Mouse (Mus musculus) heart, embryonic 11.5 days (tissue): ENCODE measurements around the gene Olfr616. TPM values are rescaled to one million over a fixed set of nuclear protein-coding genes. Genes with fewer than 3 reads are reported as not detected.
"Not testable (repeated sequence)": the region's sequence is repeated elsewhere in the genome, so short reads cannot be mapped to it uniquely, and the experiment has no call there.

Source experiments
- ATAC-seq: fragments of 200-750 bp; cut with Nextera tagmentation; replicated peaks from 2 replicates; pipeline ENCODE4 v1.8.0; 2017; ENCODE audit warnings: moderate library complexity; ENCODE audit not compliant: insufficient number of reproducible peaks, low FRiP score, low TSS enrichment
- H3K27ac ChIP-seq: fragments of 300-500 bp; sonication (generic); 2 replicates; pipeline ENCODE4 v1.5.1; 2014; ENCODE audit warnings: mild to moderate bottlenecking, low read depth, low read length
- H3K27me3 ChIP-seq: fragments of 300-500 bp; sonication (generic); 2 replicates; pipeline ENCODE4 v1.6.1; 2014; ENCODE audit warnings: mild to moderate bottlenecking, low read length, mixed read lengths; ENCODE audit not compliant: control insufficient read depth, insufficient read depth
- H3K36me3 ChIP-seq: fragments of 300-500 bp; sonication (generic); 2 replicates; pipeline ENCODE4 v1.6.1; 2014; ENCODE audit warnings: mild to moderate bottlenecking, low read length, moderate library complexity, mixed read lengths; ENCODE audit not compliant: control insufficient read depth, insufficient read depth
- H3K4me1 ChIP-seq: fragments of 300-500 bp; sonication (generic); 2 replicates; pipeline ENCODE4 v1.6.1; 2014; ENCODE audit warnings: low read length; ENCODE audit not compliant: control insufficient read depth, insufficient read depth
- H3K4me2 ChIP-seq: fragments of 300-500 bp; sonication (generic); 2 replicates; pipeline ENCODE4 v1.6.1; 2014; ENCODE audit warnings: mild to moderate bottlenecking, moderate library complexity
- H3K4me3 ChIP-seq: fragments of 300-500 bp; sonication (generic); 2 replicates; pipeline ENCODE4 v1.5.1; 2014; ENCODE audit warnings: low read depth, low read length
- H3K9ac ChIP-seq: fragments of 300-500 bp; sonication (generic); 2 replicates; pipeline ENCODE4 v1.6.1; 2014; ENCODE audit warnings: mild to moderate bottlenecking, low read depth, low read length, moderate library complexity
- H3K9me3 ChIP-seq: fragments of 300-500 bp; sonication (generic); replicated peaks from 2 replicates; pipeline ENCODE4 v1.6.1; 2016; ENCODE audit warnings: low read length; ENCODE audit not compliant: control insufficient read depth
- WGBS: fragments of 180-500 bp; shearing (Covaris S2); extraction: QIAGEN DNeasy Blood & Tissue Kit; methylation state at CpG from one replicate; pipeline ENCODE4 v1.1.7; 2014; ENCODE audit not compliant: insufficient replicate concordance; 5-methylcytosine and 5-hydroxymethylcytosine counted together
- polyA plus RNA-seq: library from polyadenylated mRNA; unstranded; fragments of >200 nt; fragmentation: Nextera tagmentation; extraction: Ambion mirVana; gene quantifications from 2 replicates; pipeline ENCODE4 v1.2.1, GENCODE M21; 2014

Gene Olfr616
- not detected in 2 replicates for polyA plus RNA-seq

GRCm38 (mm10) chr7:103569043-103569442 lies at the start of gene Olfr616:
Gene Olfr616, minus strand, starts transcription at chr7:103569143.
- WGBS, result 73% methylated on average over 3 of the region's 3 CpGs
- Histone ChIP-seq H3K4me3 (no peak within 1 kb of the TSS), H3K36me3 (no peaks in the 10 kb centered on the region), H3K4me2 (no peak within 1 kb of the TSS), H3K27ac (no peak within 1 kb of the TSS), H3K9ac (no peak within 1 kb of the TSS), H3K27me3 (no peaks in the 10 kb centered on the region), H3K9me3 (no peaks in the 10 kb centered on the region), H3K4me1 (0 out of 2 replicates have a peak, but pooled peaks cover 2% of the 10 kb centered on the region)
- ATAC-seq, result no peak

GRCm38 (mm10) chr7:103612434-103612833 lies 43.5 kb upstream of the Olfr616 start, which contains the start of gene Olfr620:
Gene Olfr620, minus strand, starts transcription at chr7:103612534.
- no peak within 1 kb of the TSS for H3K9ac ChIP-seq
- WGBS, result 66% methylated on average over 2 of the region's 2 CpGs
- no peaks in the 10 kb centered on the region for H3K36me3 ChIP-seq
- no peaks in the 10 kb centered on the region for H3K4me1 ChIP-seq
- no peak for ATAC-seq
- H3K27ac ChIP-seq, result no peak within 1 kb of the TSS
- no peaks in the 10 kb centered on the region for H3K9me3 ChIP-seq
- no peak within 1 kb of the TSS for H3K4me2 ChIP-seq
- H3K27me3 ChIP-seq, result no peaks in the 10 kb centered on the region
- H3K4me3 ChIP-seq, result no peak within 1 kb of the TSS

GRCm38 (mm10) chr7:103607425-103607824 lies 38.5 kb upstream of the Olfr616 start:
- no peak overlapping the region for H3K9ac ChIP-seq
- no peak for ATAC-seq
- no peaks in the 10 kb centered on the region for H3K9me3 ChIP-seq
- no peaks in the 10 kb centered on the region for H3K4me1 ChIP-seq
- H3K27ac ChIP-seq, result no peak overlapping the region
- no peak overlapping the region for H3K4me2 ChIP-seq
- H3K27me3 ChIP-seq, result no peaks in the 10 kb centered on the region
- H3K4me3 ChIP-seq, result no peak overlapping the region
- WGBS, result 69% methylated on average over 2 of the region's 2 CpGs
- H3K36me3 ChIP-seq, result no peaks in the 10 kb centered on the region

- Histone ChIP-seq H3K4me3 (no peak within 1 kb of the TSS), H3K36me3 (no peaks in the 10 kb centered on the region), H3K4me1 (no peaks in the 10 kb centered on the region), H3K9me3 (no peaks in the 10 kb centered on the region), H3K4me2 (no peak within 1 kb of the TSS), H3K27ac (no peak within 1 kb of the TSS), H3K9ac (no peak within 1 kb of the TSS), H3K27me3 (no peaks in the 10 kb centered on the region)
- ATAC-seq, result no peak
Observed at GRCm38 (mm10) chr7:103600275-103600674, 31.3 kb upstream of the Olfr616 start, which contains the start of gene Olfr619. Gene Olfr619, plus strand, starts transcription at chr7:103600575.

- WGBS, result 58% methylated on average over 2 of the region's 2 CpGs
Observed at GRCm38 (mm10) chr7:103589803-103590202, 20.9 kb upstream of the Olfr616 start, which contains the start of gene Olfr618. Gene Olfr618, plus strand, starts transcription at chr7:103590103.

GRCm38 (mm10) chr7:103572761-103573160 lies 3.8 kb upstream of the Olfr616 start, which contains the start of gene Olfr617:
Gene Olfr617, plus strand, starts transcription at chr7:103573061.
- no peak within 1 kb of the TSS for H3K4me3 ChIP-seq
- no peak within 1 kb of the TSS for H3K4me2 ChIP-seq
- H3K9ac ChIP-seq, result no peak within 1 kb of the TSS
- H3K27ac ChIP-seq, result no peak within 1 kb of the TSS
- H3K9me3 ChIP-seq, result no peaks in the 10 kb centered on the region
- ATAC-seq, result no peak
- H3K36me3 ChIP-seq, result no peaks in the 10 kb centered on the region
- H3K4me1 ChIP-seq, result 0 out of 2 replicates have a peak, but pooled peaks cover 2% of the 10 kb centered on the region
- WGBS, result 68% methylated on average over 1 of the region's 1 CpGs
- no peaks in the 10 kb centered on the region for H3K27me3 ChIP-seq

More at GRCm38 (mm10) chr7:103589803-103590202, 20.9 kb upstream of the Olfr616 start, which contains the start of gene Olfr618:
- Histone ChIP-seq H3K4me1 (no peaks in the 10 kb centered on the region), H3K9me3 (no peaks in the 10 kb centered on the region), H3K4me3 (no peak within 1 kb of the TSS), H3K9ac (no peak within 1 kb of the TSS), H3K4me2 (no peak within 1 kb of the TSS), H3K27me3 (no peaks in the 10 kb centered on the region), H3K36me3 (no peaks in the 10 kb centered on the region), H3K27ac (no peak within 1 kb of the TSS)
- no peak for ATAC-seq

GRCm38 (mm10) chr7:103555779-103556178 lies 13.2 kb downstream of the Olfr616 start, which contains the start of gene Olfr615:
Gene Olfr615, plus strand, starts transcription at chr7:103556079.
- H3K4me3 ChIP-seq, result no peak within 1 kb of the TSS
- H3K9me3 ChIP-seq, result no peaks in the 10 kb centered on the region
- ATAC-seq, result no peak
- H3K4me1 ChIP-seq, result no peaks in the 10 kb centered on the region
- no peak within 1 kb of the TSS for H3K27ac ChIP-seq
- H3K9ac ChIP-seq, result no peak within 1 kb of the TSS
- WGBS, result 69% methylated on average over 2 of the region's 2 CpGs
- no peaks in the 10 kb centered on the region for H3K36me3 ChIP-seq
- no peak within 1 kb of the TSS for H3K4me2 ChIP-seq
- H3K27me3 ChIP-seq, result no peaks in the 10 kb centered on the region

- no peaks in the 10 kb centered on the region for H3K4me1 ChIP-seq
- no peak within 1 kb of the TSS for H3K4me2 ChIP-seq
- no peaks in the 10 kb centered on the region for H3K36me3 ChIP-seq
- H3K27ac ChIP-seq, result no peak within 1 kb of the TSS
- ATAC-seq, result no peak
- H3K9ac ChIP-seq, result no peak within 1 kb of the TSS
- no peaks in the 10 kb centered on the region; the same call in 1 of the 2 replicates for H3K9me3 ChIP-seq
- no peak within 1 kb of the TSS for H3K4me3 ChIP-seq
- 75% methylated on average over 2 of the region's 2 CpGs for WGBS
- H3K27me3 ChIP-seq, result no peaks in the 10 kb centered on the region
Observed at GRCm38 (mm10) chr7:103547774-103548173, 21.2 kb downstream of the Olfr616 start, which contains the start of gene Olfr613. Gene Olfr613, plus strand, starts transcription at chr7:103548074.

- not testable (repeated sequence) for ATAC-seq, H3K27me3 ChIP-seq, H3K9ac ChIP-seq, H3K4me2 ChIP-seq, H3K4me3 ChIP-seq, H3K36me3 ChIP-seq, H3K27ac ChIP-seq, H3K9me3 ChIP-seq, H3K4me1 ChIP-seq
- 75% methylated on average over 2 of the region's 2 CpGs for WGBS
Observed at GRCm38 (mm10) chr7:103542617-103543016, 26.3 kb downstream of the Olfr616 start, which contains the start of gene Olfr612. Gene Olfr612, minus strand, starts transcription at chr7:103542717.
